Mouse (Mus musculus) heart, adult 9 months (tissue): ENCODE results near the gene Preb.
A peak's percentile ranks its signal among the peaks of the same experiment; 100 is the strongest.

Source experiments
- DNase-seq, 2 experiments: peaks; one replicate each; pipeline ENCODE4 v3.0.0; 2022; ENCODE audit warnings: low spot score in 2 of 2

Preb gene

GRCm38 (mm10) chr5:30955751-30956150 is 4.4 kb downstream of the Preb start:
- DNase-seq = no peak

- DNase-seq = no peak
Observed at GRCm38 (mm10) chr5:30954556-30954955, 5.6 kb downstream of the Preb start.

- no peak for DNase-seq
Observed at GRCm38 (mm10) chr5:30954065-30954464, 6.1 kb downstream of the Preb start.

GRCm38 (mm10) chr5:30952551-30952950 is 7.6 kb downstream of the Preb start:
- no peak for DNase-seq

GRCm38 (mm10) chr5:30951706-30952105 is 8.5 kb downstream of the Preb start:
- peak in 1 of 2 experiments; percentile 38 for DNase-seq

GRCm38 (mm10) chr5:30950922-30951321 is 9.2 kb downstream of the Preb start:
- DNase-seq = no peak

- peak in 1 of 2 experiments; percentile 34 for DNase-seq
Observed at GRCm38 (mm10) chr5:30950451-30950850, 9.7 kb downstream of the Preb start.

GRCm38 (mm10) chr5:30949654-30950326 is 10.4 kb downstream of the Preb start:
- DNase-seq = peak; percentile 92

- no peak for DNase-seq
Observed at GRCm38 (mm10) chr5:30948620-30949019, 11.5 kb downstream of the Preb start.

- peak in 1 of 2 experiments; percentile 43 for DNase-seq
Observed at GRCm38 (mm10) chr5:30944956-30945781, 15.0 kb downstream of the Preb start, which contains the start of gene Cgref1. Gene Cgref1, minus strand, starts transcription at chr5:30945591.

- DNase-seq = no peak
Observed at GRCm38 (mm10) chr5:30944344-30944743, 15.8 kb downstream of the Preb start.

- no peak for DNase-seq
Observed at GRCm38 (mm10) chr5:30943004-30943403, 17.2 kb downstream of the Preb start.

- no peak for DNase-seq
Observed at GRCm38 (mm10) chr5:30934725-30935461, 25.3 kb downstream of the Preb start.

GRCm38 (mm10) chr5:30933705-30934104 is 26.5 kb downstream of the Preb start:
- DNase-seq = no peak

GRCm38 (mm10) chr5:30931378-30931777 is 28.8 kb downstream of the Preb start:
- DNase-seq = no peak

- no peak for DNase-seq
Observed at GRCm38 (mm10) chr5:30930846-30931245, 29.3 kb downstream of the Preb start.

- DNase-seq = peak in 1 of 2 experiments; percentile 70
Observed at GRCm38 (mm10) chr5:30930121-30930520, 30.0 kb downstream of the Preb start.

GRCm38 (mm10) chr5:30927945-30928529 is 32.1 kb downstream of the Preb start:
- DNase-seq = no peak

GRCm38 (mm10) chr5:30926073-30926472 is 34.1 kb downstream of the Preb start:
- DNase-seq = no peak

GRCm38 (mm10) chr5:30925217-30925616 is 34.9 kb downstream of the Preb start:
- no peak for DNase-seq

- DNase-seq = no peak
Observed at GRCm38 (mm10) chr5:30924614-30925013, 35.5 kb downstream of the Preb start.

GRCm38 (mm10) chr5:30923119-30923518 is 37.0 kb downstream of the Preb start:
- no peak for DNase-seq
